Mouse (Mus musculus): ENCODE results near the gene Gm5105. TPM values are rescaled to one million over a fixed set of nuclear protein-coding genes. Genes with fewer than 3 reads are reported as not detected.

Gene Gm5105
- polyA plus RNA-seq, 1 experiment: not detected

DNA sequence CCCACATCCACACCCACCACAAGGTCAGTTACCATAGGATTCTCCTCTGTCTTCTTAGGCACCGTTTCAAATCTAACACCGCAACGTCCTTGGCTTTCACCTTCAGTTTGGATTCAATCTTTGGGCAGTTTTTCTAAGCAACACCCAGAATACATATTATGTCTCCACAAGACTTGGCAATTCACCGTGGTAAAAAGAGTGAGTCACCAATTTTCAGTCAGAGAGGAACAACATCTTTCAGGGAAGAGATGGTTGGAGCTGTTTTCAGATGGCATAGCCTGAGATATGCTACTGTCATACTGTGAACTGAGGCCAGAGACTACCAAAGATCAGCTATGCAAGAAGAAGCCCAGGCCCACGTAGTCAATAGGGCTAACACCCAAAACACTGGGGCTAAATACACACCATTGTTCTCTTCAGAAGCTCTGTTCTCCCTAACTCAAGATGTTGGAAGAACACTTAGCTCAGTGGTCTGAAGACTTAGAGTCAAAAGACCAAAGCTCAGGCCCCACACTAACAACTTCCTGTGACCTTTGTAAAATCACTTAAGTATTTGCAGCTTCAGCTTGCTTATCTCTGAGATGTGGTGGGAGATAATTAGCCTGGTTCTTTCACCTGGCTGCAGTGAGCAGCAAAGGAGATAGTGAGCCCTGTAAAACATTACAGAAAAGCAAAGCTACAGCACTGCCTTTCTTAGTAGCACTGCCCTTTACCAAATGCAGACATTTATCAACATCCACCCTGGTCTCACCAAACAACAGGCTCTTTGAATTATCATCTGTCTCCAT, 39.4 kb downstream of the Gm5105 start:
- Histone ChIP-seq H3K9me3 (replicated peaks; ENCODE audit: control insufficient read depth, insufficient read depth, low read length, poor library complexity, severe bottlenecking) (no peaks in the 10 kb centered on the region), H3K27me3 (ENCODE audit: control insufficient read depth, insufficient read depth, low read length, poor library complexity, severe bottlenecking) (no peaks in the 10 kb centered on the region), H3K4me3 (ENCODE audit: low read depth, low read length) (no peak overlapping the region), H3K4me1 (ENCODE audit: control insufficient read depth, insufficient read depth, low read length) (no peaks in the 10 kb centered on the region), H3K9ac (ENCODE audit: low read depth, poor library complexity, severe bottlenecking) (no peak overlapping the region), H3K27ac (ENCODE audit: insufficient read depth, low read length) (no peak overlapping the region), H3K36me3 (ENCODE audit: control insufficient read depth, insufficient read depth, low read length, poor library complexity, severe bottlenecking) (no peaks in the 10 kb centered on the region)
- TF ChIP-seq CTCF (IDR thresholded peaks at IDR 0.05; ENCODE audit: low read depth, low read length) (no peak), POLR2A (IDR thresholded peaks at IDR 0.05; ENCODE audit: insufficient read depth, low read length) (no peak), EP300 (IDR thresholded peaks at IDR 0.05; ENCODE audit: insufficient read depth, low read depth, low read length) (no peak)

GRCm38 (mm10) chr3:138026286-138026685, 40.9 kb downstream of the Gm5105 start:
- H3K27ac ChIP-seq (ENCODE audit: insufficient read depth, low read length): no peak overlapping the region
- TF ChIP-seq EP300 (IDR thresholded peaks at IDR 0.05; ENCODE audit: insufficient read depth, low read depth, low read length): no peak
- TF ChIP-seq CTCF (IDR thresholded peaks at IDR 0.05; ENCODE audit: low read depth, low read length): no peak
- no peak for TF ChIP-seq POLR2A (IDR thresholded peaks at IDR 0.05; ENCODE audit: insufficient read depth, low read length)
- H3K4me1 ChIP-seq (ENCODE audit: control insufficient read depth, insufficient read depth, low read length): no peaks in the 10 kb centered on the region
- H3K9ac ChIP-seq (ENCODE audit: low read depth, poor library complexity, severe bottlenecking): no peak overlapping the region
- no peaks in the 10 kb centered on the region for H3K27me3 ChIP-seq (ENCODE audit: control insufficient read depth, insufficient read depth, low read length, poor library complexity, severe bottlenecking)
- no peaks in the 10 kb centered on the region for H3K9me3 ChIP-seq (replicated peaks; ENCODE audit: control insufficient read depth, insufficient read depth, low read length, poor library complexity, severe bottlenecking)
- H3K36me3 ChIP-seq (ENCODE audit: control insufficient read depth, insufficient read depth, low read length, poor library complexity, severe bottlenecking): no peaks in the 10 kb centered on the region
- no peak overlapping the region for H3K4me3 ChIP-seq (ENCODE audit: low read depth, low read length)

DNA sequence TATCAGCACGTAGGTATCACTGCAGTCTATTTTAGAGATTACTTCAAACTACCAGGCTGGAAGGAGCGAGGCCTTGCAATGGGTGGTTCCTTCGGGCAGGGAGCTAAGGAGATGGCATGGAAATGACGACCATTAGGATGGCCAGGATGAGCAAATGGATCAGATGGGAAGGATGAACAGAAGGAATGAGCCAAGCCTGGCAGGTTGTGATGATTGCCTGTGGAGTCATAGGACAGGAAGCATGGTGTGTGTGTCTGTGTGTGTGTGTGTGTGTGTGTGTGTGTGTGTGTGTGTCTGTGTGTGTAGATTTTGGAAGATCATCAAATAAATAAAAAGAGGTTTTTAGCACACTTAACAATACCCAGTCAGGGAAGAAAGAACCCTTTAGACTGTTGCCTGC, 44.5 kb downstream of the Gm5105 start:
- no peak overlapping the region for H3K27ac ChIP-seq (ENCODE audit: insufficient read depth, low read length)
- H3K27me3 ChIP-seq (ENCODE audit: control insufficient read depth, insufficient read depth, low read length, poor library complexity, severe bottlenecking): no peaks in the 10 kb centered on the region
- H3K9ac ChIP-seq (ENCODE audit: low read depth, poor library complexity, severe bottlenecking): no peak overlapping the region
- no peaks in the 10 kb centered on the region for H3K4me1 ChIP-seq (ENCODE audit: control insufficient read depth, insufficient read depth, low read length)
- H3K4me3 ChIP-seq (ENCODE audit: low read depth, low read length): no peak overlapping the region
- no peaks in the 10 kb centered on the region for H3K36me3 ChIP-seq (ENCODE audit: control insufficient read depth, insufficient read depth, low read length, poor library complexity, severe bottlenecking)
- H3K9me3 ChIP-seq (replicated peaks; ENCODE audit: control insufficient read depth, insufficient read depth, low read length, poor library complexity, severe bottlenecking): no peaks in the 10 kb centered on the region
- no peak for TF ChIP-seq CTCF (IDR thresholded peaks at IDR 0.05; ENCODE audit: low read depth, low read length)
- TF ChIP-seq EP300 (IDR thresholded peaks at IDR 0.05; ENCODE audit: insufficient read depth, low read depth, low read length): no peak
- TF ChIP-seq POLR2A (IDR thresholded peaks at IDR 0.05; ENCODE audit: insufficient read depth, low read length): no peak

- Histone ChIP-seq H3K4me1 (ENCODE audit: control insufficient read depth, insufficient read depth, low read length) (no peaks in the 10 kb centered on the region), H3K9ac (ENCODE audit: low read depth, poor library complexity, severe bottlenecking) (no peak overlapping the region), H3K36me3 (ENCODE audit: control insufficient read depth, insufficient read depth, low read length, poor library complexity, severe bottlenecking) (no peaks in the 10 kb centered on the region), H3K27ac (ENCODE audit: insufficient read depth, low read length) (no peak overlapping the region), H3K9me3 (replicated peaks; ENCODE audit: control insufficient read depth, insufficient read depth, low read length, poor library complexity, severe bottlenecking) (no peaks in the 10 kb centered on the region), H3K27me3 (ENCODE audit: control insufficient read depth, insufficient read depth, low read length, poor library complexity, severe bottlenecking) (no peaks in the 10 kb centered on the region), H3K4me3 (ENCODE audit: low read depth, low read length) (no peak overlapping the region)
- TF ChIP-seq CTCF (IDR thresholded peaks at IDR 0.05; ENCODE audit: low read depth, low read length): no peak
- no peak for TF ChIP-seq POLR2A (IDR thresholded peaks at IDR 0.05; ENCODE audit: insufficient read depth, low read length)
- TF ChIP-seq EP300 (IDR thresholded peaks at IDR 0.05; ENCODE audit: insufficient read depth, low read depth, low read length): no peak
Measured at GRCm38 (mm10) chr3:138022003-138022402, 45.2 kb downstream of the Gm5105 start.

DNA sequence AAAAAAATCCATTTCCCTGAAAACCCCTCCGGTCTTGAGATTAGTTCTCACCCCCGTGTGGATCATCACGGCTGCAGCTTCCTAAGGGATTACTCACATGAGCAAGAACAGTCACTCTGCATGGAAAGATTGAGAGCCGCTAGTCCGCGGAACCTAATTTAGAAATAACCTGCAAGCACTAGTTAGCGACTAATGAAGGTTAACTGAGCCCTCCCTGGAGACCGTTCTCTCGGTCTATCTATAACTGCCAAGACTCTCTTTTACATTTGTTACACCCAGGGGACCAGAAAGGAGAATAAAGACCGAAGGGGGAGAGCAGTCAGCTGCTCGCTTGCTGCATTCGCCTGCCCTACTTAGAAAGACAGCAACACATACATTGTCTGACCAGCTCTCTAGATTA, 50.4 kb downstream of the Gm5105 start:
- Histone ChIP-seq H3K27ac (ENCODE audit: insufficient read depth, low read length) (no peak overlapping the region), H3K36me3 (ENCODE audit: control insufficient read depth, insufficient read depth, low read length, poor library complexity, severe bottlenecking) (no peaks in the 10 kb centered on the region), H3K9ac (ENCODE audit: low read depth, poor library complexity, severe bottlenecking) (no peak overlapping the region), H3K4me1 (ENCODE audit: control insufficient read depth, insufficient read depth, low read length) (no peaks in the 10 kb centered on the region), H3K4me3 (ENCODE audit: low read depth, low read length) (no peak overlapping the region), H3K9me3 (replicated peaks; ENCODE audit: control insufficient read depth, insufficient read depth, low read length, poor library complexity, severe bottlenecking) (no peaks in the 10 kb centered on the region), H3K27me3 (ENCODE audit: control insufficient read depth, insufficient read depth, low read length, poor library complexity, severe bottlenecking) (no peaks in the 10 kb centered on the region)
- TF ChIP-seq POLR2A (IDR thresholded peaks at IDR 0.05; ENCODE audit: insufficient read depth, low read length): no peak
- no peak for TF ChIP-seq CTCF (IDR thresholded peaks at IDR 0.05; ENCODE audit: low read depth, low read length)
- TF ChIP-seq EP300 (IDR thresholded peaks at IDR 0.05; ENCODE audit: insufficient read depth, low read depth, low read length): no peak

DNA sequence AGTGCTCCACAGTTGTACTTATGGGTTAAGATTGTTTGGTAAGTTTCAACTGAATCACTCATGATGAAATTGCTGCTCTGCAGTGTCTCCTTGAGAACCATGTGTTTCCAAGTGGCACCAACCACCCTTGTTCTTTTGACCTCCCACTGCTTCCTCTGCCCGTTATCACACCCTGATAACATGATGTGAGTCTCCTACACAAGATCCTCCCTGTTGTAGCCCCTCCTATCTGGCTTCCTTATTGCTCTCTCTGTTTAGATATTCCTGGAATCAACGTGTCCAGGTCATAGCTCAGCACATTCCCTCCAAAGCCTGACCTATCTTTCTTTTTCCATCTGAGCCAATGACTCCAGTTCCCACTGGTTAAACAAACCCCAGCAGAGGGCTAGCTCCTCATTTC, 52.5 kb downstream of the Gm5105 start:
- H3K9ac ChIP-seq (ENCODE audit: low read depth, poor library complexity, severe bottlenecking): no peak overlapping the region
- H3K27ac ChIP-seq (ENCODE audit: insufficient read depth, low read length): no peak overlapping the region
- TF ChIP-seq CTCF (IDR thresholded peaks at IDR 0.05; ENCODE audit: low read depth, low read length) (no peak), POLR2A (IDR thresholded peaks at IDR 0.05; ENCODE audit: insufficient read depth, low read length) (no peak), EP300 (IDR thresholded peaks at IDR 0.05; ENCODE audit: insufficient read depth, low read depth, low read length) (no peak)
- no peaks in the 10 kb centered on the region for H3K9me3 ChIP-seq (replicated peaks; ENCODE audit: control insufficient read depth, insufficient read depth, low read length, poor library complexity, severe bottlenecking)
- H3K4me3 ChIP-seq (ENCODE audit: low read depth, low read length): no peak overlapping the region
- H3K27me3 ChIP-seq (ENCODE audit: control insufficient read depth, insufficient read depth, low read length, poor library complexity, severe bottlenecking): no peaks in the 10 kb centered on the region
- no peaks in the 10 kb centered on the region for H3K36me3 ChIP-seq (ENCODE audit: control insufficient read depth, insufficient read depth, low read length, poor library complexity, severe bottlenecking)
- no peaks in the 10 kb centered on the region for H3K4me1 ChIP-seq (ENCODE audit: control insufficient read depth, insufficient read depth, low read length)
